Mouse (Mus musculus) stomach, postnatal 0 days (tissue): ENCODE measurements around the gene Prss46. TPM values are rescaled to one million over a fixed set of nuclear protein-coding genes. Genes with fewer than 3 reads are reported as not detected.
A peak's percentile ranks its signal among the peaks of the same experiment; 100 is the strongest.

Experiments
- ATAC-seq: fragments of 200-750 bp; cut with Nextera tagmentation; 2 replicates; pipeline ENCODE4 v1.8.0; 2017; ENCODE audit not compliant: low FRiP score, low TSS enrichment
- DNase-seq: peaks from one replicate; pipeline ENCODE4 v3.0.0-alpha.2; 2016; ENCODE audit warnings: low spot score
- H3K27ac ChIP-seq: fragments of 300-500 bp; sonication (generic); replicated peaks from 2 replicates; pipeline ENCODE4 v1.5.1; 2014; ENCODE audit warnings: mild to moderate bottlenecking, control low read depth
- H3K27me3 ChIP-seq: fragments of 300-500 bp; sonication (generic); 2 replicates; pipeline ENCODE4 v1.6.1; 2014; ENCODE audit warnings: low read length; ENCODE audit not compliant: control insufficient read depth, insufficient read depth
- H3K36me3 ChIP-seq: fragments of 300-500 bp; sonication (generic); 2 replicates; pipeline ENCODE4 v1.6.1; 2014; ENCODE audit warnings: low read length, mixed read lengths; ENCODE audit not compliant: control insufficient read depth, insufficient read depth
- H3K4me1 ChIP-seq: fragments of 300-500 bp; sonication (generic); replicated peaks from 2 replicates; pipeline ENCODE4 v1.6.1; 2014; ENCODE audit warnings: antibody characterized with exemption; ENCODE audit not compliant: control insufficient read depth, insufficient read depth
- H3K4me2 ChIP-seq: fragments of 300-500 bp; sonication (generic); replicated peaks from 2 replicates; pipeline ENCODE4 v1.6.1; 2014; ENCODE audit warnings: low read depth, mild to moderate bottlenecking, control low read depth, moderate library complexity
- H3K4me3 ChIP-seq: fragments of 300-500 bp; sonication (generic); 2 replicates; pipeline ENCODE4 v1.5.1; 2014; ENCODE audit warnings: low read depth, low read length, control low read depth
- H3K9ac ChIP-seq: fragments of 300-500 bp; sonication (generic); 2 replicates; pipeline ENCODE4 v1.6.1; 2014; ENCODE audit warnings: mild to moderate bottlenecking, low read length, control low read depth, mixed read lengths
- H3K9me3 ChIP-seq: fragments of 300-500 bp; sonication (generic); 2 replicates; pipeline ENCODE4 v1.6.1; 2016; ENCODE audit warnings: low read length; ENCODE audit not compliant: control insufficient read depth
- CTCF ChIP-seq: IDR thresholded peaks from 2 replicates; pipeline ENCODE4 v1.5.1; 2016; ENCODE audit warnings: antibody characterized with exemption, low read depth, mild to moderate bottlenecking, moderate library complexity
- EP300 ChIP-seq: optimal IDR thresholded peaks from 2 replicates; pipeline ENCODE3; 2016; ENCODE audit warnings: antibody characterized with exemption
- WGBS: fragments of 180-500 bp; shearing (Covaris S2); extraction: QIAGEN DNeasy Blood & Tissue Kit; methylation state at CpG from one replicate; pipeline ENCODE4 v1.1.7; 2014; 5-methylcytosine and 5-hydroxymethylcytosine counted together
- polyA plus RNA-seq: library from polyadenylated mRNA; unstranded; fragments of >200 nt; fragmentation: Nextera tagmentation; extraction: Ambion mirVana; gene quantifications from 2 replicates; pipeline ENCODE4 v1.2.1, GENCODE M21; 2015

The Prss46 gene
- polyA plus RNA-seq, 1 experiment from 2014 or later, result not detected

GRCm38 (mm10) chr9:110871030-110871429, 26.7 kb downstream of the Prss46 start:
- Histone ChIP-seq H3K27ac (no peak overlapping the region), H3K9me3 (no peaks in the 10 kb centered on the region), H3K27me3 (no peaks in the 10 kb centered on the region), H3K9ac (no peak overlapping the region), H3K36me3 (no peaks in the 10 kb centered on the region), H3K4me3 (no peak overlapping the region), H3K4me1 (no peaks in the 10 kb centered on the region; the same call in none of the 2 replicates), H3K4me2 (no peak overlapping the region)
- TF ChIP-seq EP300, result no peak
- peak; percentile 85 for TF ChIP-seq CTCF
- DNase-seq, result peak; percentile 61
- 26% methylated on average over 7 of the region's 7 CpGs for WGBS
- ATAC-seq, result peak; percentile 19; the same call in 1 of the 2 replicates

- Histone ChIP-seq H3K27me3 (no peaks in the 10 kb centered on the region), H3K9me3 (no peaks in the 10 kb centered on the region), H3K36me3 (no peaks in the 10 kb centered on the region), H3K4me1 (peaks cover 5% of the 10 kb centered on the region), H3K9ac (no peak overlapping the region), H3K27ac (no peak overlapping the region), H3K4me2 (peak overlapping the region; percentile 45), H3K4me3 (peak overlapping the region; percentile 22)
- WGBS, result 11% methylated on average over 34 of the region's 40 CpGs
- TF ChIP-seq CTCF (peak; percentile 35), EP300 (no peak)
- peak; percentile 14; the same call in 1 of the 2 replicates for ATAC-seq
- peak; percentile 32 for DNase-seq
These were observed 29.7 kb downstream of the Prss46 start for GRCm38 (mm10) chr9:110873681-110874659.

DNA sequence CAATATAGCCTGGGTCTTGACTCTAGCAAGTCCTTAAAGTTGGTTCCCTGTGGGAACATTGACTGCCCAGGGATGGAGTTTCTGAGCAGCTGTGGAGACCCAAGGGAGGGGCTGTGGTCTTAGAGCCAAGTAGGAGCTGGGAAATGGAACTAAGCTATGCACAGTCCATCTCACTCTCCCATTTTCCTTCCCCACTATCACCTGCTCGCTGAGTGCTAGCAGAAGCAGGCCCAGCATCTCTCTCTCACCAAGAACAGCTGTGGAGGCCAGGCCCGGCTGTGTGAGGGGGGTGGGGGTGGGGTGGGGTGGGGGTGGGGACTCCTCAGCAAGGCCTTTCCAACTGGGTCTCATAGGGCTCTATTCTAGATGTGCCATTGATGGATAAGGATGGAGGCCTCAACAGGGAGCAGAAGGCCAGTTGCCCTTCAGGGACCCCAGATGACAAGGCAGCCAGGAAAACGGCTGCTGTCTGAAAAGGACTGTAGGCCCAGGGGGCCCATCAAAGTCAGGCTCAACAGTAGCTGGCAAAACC, 30.4 kb downstream of the Prss46 start:
- no peak for TF ChIP-seq CTCF
- no peak for TF ChIP-seq EP300
- H3K4me3 ChIP-seq, result no peak overlapping the region
- H3K9me3 ChIP-seq, result no peaks in the 10 kb centered on the region
- DNase-seq (no peak), ATAC-seq (no peak)
- H3K4me1 ChIP-seq, result peaks cover 5% of the 10 kb centered on the region
- no peak overlapping the region for H3K4me2 ChIP-seq
- H3K9ac ChIP-seq, result no peak overlapping the region
- H3K36me3 ChIP-seq, result no peaks in the 10 kb centered on the region
- no peak overlapping the region for H3K27ac ChIP-seq
- H3K27me3 ChIP-seq, result no peaks in the 10 kb centered on the region
- 34% methylated on average over 3 of the region's 3 CpGs for WGBS

- DNase-seq (no peak), ATAC-seq (no peak)
- Histone ChIP-seq H3K4me1 (peaks cover 5% of the 10 kb centered on the region), H3K9ac (no peak overlapping the region), H3K27ac (no peak overlapping the region), H3K4me3 (no peak overlapping the region), H3K27me3 (no peaks in the 10 kb centered on the region), H3K36me3 (no peaks in the 10 kb centered on the region), H3K4me2 (no peak overlapping the region), H3K9me3 (no peaks in the 10 kb centered on the region)
- TF ChIP-seq EP300 (no peak), CTCF (no peak)
- 34% methylated on average over 6 of the region's 6 CpGs for WGBS
These were observed 31.0 kb downstream of the Prss46 start for GRCm38 (mm10) chr9:110875288-110875695.

DNA sequence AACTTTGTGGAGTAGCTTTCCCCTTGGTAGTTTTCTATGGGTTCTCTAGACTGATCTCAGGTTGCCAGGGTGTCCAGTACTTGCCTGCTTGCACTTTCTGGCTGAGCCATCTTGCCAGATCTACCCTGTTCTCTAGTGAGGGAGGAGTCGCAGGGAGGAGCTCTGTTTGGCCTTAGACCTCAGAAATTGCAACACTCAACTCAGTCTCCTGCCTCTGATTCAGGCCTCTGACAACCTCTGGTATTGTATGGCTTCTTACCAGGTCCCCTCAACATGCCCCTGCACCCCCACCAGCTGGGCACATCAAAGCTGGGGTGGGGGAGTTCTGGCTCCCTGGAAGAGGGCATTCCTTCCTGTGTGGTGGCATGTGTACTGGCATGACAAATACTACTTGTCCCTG, 33.0 kb downstream of the Prss46 start:
- Histone ChIP-seq H3K36me3 (no peaks in the 10 kb centered on the region), H3K9ac (no peak overlapping the region), H3K4me1 (peaks cover 5% of the 10 kb centered on the region), H3K27ac (peak overlapping the region; percentile 9; the same call in 1 of the 2 replicates), H3K4me2 (no peak overlapping the region), H3K27me3 (no peaks in the 10 kb centered on the region), H3K9me3 (no peaks in the 10 kb centered on the region), H3K4me3 (no peak overlapping the region)
- ATAC-seq, result no peak
- 79% methylated on average over 1 of the region's 1 CpGs for WGBS
- no peak for DNase-seq
- no peak for TF ChIP-seq CTCF

DNA sequence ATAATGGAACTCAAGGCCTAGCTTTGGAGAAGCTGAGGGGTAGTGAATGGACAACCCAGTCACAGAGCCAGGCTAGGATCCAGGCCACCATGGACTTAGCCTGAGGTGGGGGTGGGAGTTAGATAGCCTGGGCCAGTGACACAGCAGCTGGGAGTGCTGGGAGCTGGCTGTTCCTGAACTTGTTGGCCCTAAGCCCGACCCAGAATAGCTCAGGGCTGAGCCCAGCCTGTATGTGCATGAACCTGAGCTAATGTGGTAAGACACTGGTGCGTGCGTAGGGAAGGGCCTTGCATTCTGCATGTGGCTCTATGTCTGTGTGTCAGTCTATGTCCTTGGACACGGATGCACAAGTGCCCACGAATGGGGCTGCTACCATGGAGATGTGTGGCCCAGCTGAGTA, 33.6 kb downstream of the Prss46 start:
- DNase-seq, result no peak
- Histone ChIP-seq H3K27ac (peak overlapping the region; percentile 9; the same call in 1 of the 2 replicates), H3K4me1 (peaks cover 5% of the 10 kb centered on the region), H3K36me3 (no peaks in the 10 kb centered on the region), H3K4me2 (no peak overlapping the region), H3K9me3 (no peaks in the 10 kb centered on the region), H3K9ac (no peak overlapping the region), H3K27me3 (no peaks in the 10 kb centered on the region), H3K4me3 (no peak overlapping the region)
- no peak for ATAC-seq
- WGBS, result 74% methylated on average over 5 of the region's 5 CpGs
- TF ChIP-seq EP300 (no peak), CTCF (no peak)
